Mouse (Mus musculus): ENCODE data around the gene Bank1. TPM values are rescaled to one million over a fixed set of nuclear protein-coding genes. Genes with fewer than 3 reads are reported as not detected.

Bank1 gene
- polyA plus RNA-seq, 1 experiment from 2014 or later: 0.33 TPM

- Histone ChIP-seq H3K4me2 (ENCODE audit: low read length) (no peak overlapping the region), H3K9me3 (replicated peaks; ENCODE audit: control insufficient read depth, low read length, poor library complexity, severe bottlenecking) (no peaks in the 10 kb centered on the region), H3K36me3 (ENCODE audit: control insufficient read depth, insufficient read depth, low read length) (no peaks in the 10 kb centered on the region), H3K9ac (ENCODE audit: low read depth, low read length) (no peak overlapping the region), H3K4me3 (ENCODE audit: low read depth, low read length) (no peak overlapping the region), H3K27me3 (ENCODE audit: control insufficient read depth, insufficient read depth, low read depth, low read length) (no peaks in the 10 kb centered on the region), H3K27ac (ENCODE audit: low read length) (no peak overlapping the region), H3K4me1 (ENCODE audit: control insufficient read depth, insufficient read depth, low read length) (no peaks in the 10 kb centered on the region)
- no peak for ATAC-seq
- WGBS: 74% methylated on average over 2 of the region's 2 CpGs
Measured at GRCm38 (mm10) chr3:136078535-136078934, 247.3 kb downstream of the Bank1 start.

GRCm38 (mm10) chr3:136070394-136070793, 255.5 kb downstream of the Bank1 start:
- Histone ChIP-seq H3K36me3 (ENCODE audit: control insufficient read depth, insufficient read depth, low read length) (no peaks in the 10 kb centered on the region), H3K9ac (ENCODE audit: low read depth, low read length) (no peak overlapping the region), H3K4me2 (ENCODE audit: low read length) (no peak overlapping the region), H3K4me1 (ENCODE audit: control insufficient read depth, insufficient read depth, low read length) (no peaks in the 10 kb centered on the region), H3K4me3 (ENCODE audit: low read depth, low read length) (no peak overlapping the region), H3K27me3 (ENCODE audit: control insufficient read depth, insufficient read depth, low read depth, low read length) (no peaks in the 10 kb centered on the region), H3K9me3 (replicated peaks; ENCODE audit: control insufficient read depth, low read length, poor library complexity, severe bottlenecking) (no peaks in the 10 kb centered on the region), H3K27ac (ENCODE audit: low read length) (no peak overlapping the region)
- no peak for ATAC-seq
- WGBS: 93% methylated on average over 3 of the region's 3 CpGs

DNA sequence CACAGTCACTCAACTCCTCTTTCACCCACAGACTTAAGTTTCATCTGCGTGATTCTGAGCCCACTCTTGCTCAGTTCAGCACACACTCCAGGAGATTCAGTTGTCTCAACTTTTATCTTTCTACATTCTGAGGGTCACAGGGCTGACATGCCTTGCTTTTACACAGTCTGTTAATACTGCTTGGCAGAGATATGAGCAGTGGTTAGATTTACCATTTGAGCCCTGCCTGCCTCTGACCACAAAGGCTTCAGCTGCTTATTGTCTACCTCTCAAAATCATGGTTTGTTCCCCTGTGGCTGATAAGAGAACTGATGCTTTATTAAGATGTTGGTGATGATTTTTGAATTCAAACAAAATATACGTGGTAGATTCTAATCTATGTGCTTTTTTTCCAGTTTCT, 264.0 kb downstream of the Bank1 start:
- Histone ChIP-seq H3K4me2 (ENCODE audit: low read length) (no peak overlapping the region), H3K9me3 (replicated peaks; ENCODE audit: control insufficient read depth, low read length, poor library complexity, severe bottlenecking) (no peaks in the 10 kb centered on the region), H3K36me3 (ENCODE audit: control insufficient read depth, insufficient read depth, low read length) (no peaks in the 10 kb centered on the region), H3K27me3 (ENCODE audit: control insufficient read depth, insufficient read depth, low read depth, low read length) (no peaks in the 10 kb centered on the region), H3K9ac (ENCODE audit: low read depth, low read length) (no peak overlapping the region), H3K4me1 (ENCODE audit: control insufficient read depth, insufficient read depth, low read length) (no peaks in the 10 kb centered on the region), H3K27ac (ENCODE audit: low read length) (no peak overlapping the region), H3K4me3 (ENCODE audit: low read depth, low read length) (no peak overlapping the region)
- ATAC-seq: no peak
- WGBS: 87% methylated on average over 2 of the region's 2 CpGs

DNA sequence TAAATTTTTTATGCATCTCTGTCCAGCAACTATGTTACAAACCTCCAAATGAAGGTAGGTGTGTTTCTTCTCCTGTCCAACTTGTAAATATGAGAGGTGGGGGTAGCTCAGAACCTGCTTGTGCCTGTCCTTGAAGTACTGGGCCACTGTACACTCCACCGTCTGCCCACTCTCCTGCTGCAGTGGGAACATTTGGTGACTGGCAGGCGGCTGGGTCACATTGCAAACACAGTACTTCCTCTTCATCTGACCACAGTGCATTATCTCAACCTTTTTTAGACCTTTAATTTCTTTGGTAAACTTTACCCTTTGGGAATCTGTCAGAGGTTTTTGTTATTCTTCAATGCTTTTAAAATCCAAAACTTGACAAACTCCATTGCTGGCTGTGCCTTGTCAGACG, 275.2 kb downstream of the Bank1 start:
- Histone ChIP-seq H3K9me3 (replicated peaks; ENCODE audit: control insufficient read depth, low read length, poor library complexity, severe bottlenecking) (no peaks in the 10 kb centered on the region), H3K36me3 (ENCODE audit: control insufficient read depth, insufficient read depth, low read length) (no peaks in the 10 kb centered on the region), H3K4me2 (ENCODE audit: low read length) (no peak overlapping the region), H3K27me3 (ENCODE audit: control insufficient read depth, insufficient read depth, low read depth, low read length) (no peaks in the 10 kb centered on the region), H3K9ac (ENCODE audit: low read depth, low read length) (no peak overlapping the region), H3K4me1 (ENCODE audit: control insufficient read depth, insufficient read depth, low read length) (no peaks in the 10 kb centered on the region), H3K27ac (ENCODE audit: low read length) (no peak overlapping the region), H3K4me3 (ENCODE audit: low read depth, low read length) (no peak overlapping the region)
- 95% methylated on average over 3 of the region's 3 CpGs for WGBS
- no peak for ATAC-seq

DNA sequence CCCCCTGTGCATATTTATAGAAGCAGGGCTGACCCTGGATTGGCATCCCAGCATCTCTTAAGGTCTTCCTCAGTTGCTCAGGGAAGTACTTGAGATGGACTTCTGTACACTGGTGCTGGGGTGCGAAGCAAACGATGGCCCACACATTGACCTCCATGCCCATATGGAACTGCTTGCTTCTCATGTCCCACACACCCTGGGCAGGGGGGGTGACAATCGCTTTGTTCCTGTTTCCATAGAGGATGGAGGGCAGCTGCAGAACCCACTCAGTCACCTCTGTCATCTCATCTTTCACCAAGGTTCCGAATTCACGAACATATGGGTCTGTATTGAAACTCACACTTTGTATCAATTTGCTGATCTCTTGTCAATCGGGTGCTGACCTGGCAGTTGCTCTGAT, 275.7 kb downstream of the Bank1 start:
- Histone ChIP-seq H3K4me1 (ENCODE audit: control insufficient read depth, insufficient read depth, low read length) (no peaks in the 10 kb centered on the region), H3K27ac (ENCODE audit: low read length) (no peak overlapping the region), H3K9me3 (replicated peaks; ENCODE audit: control insufficient read depth, low read length, poor library complexity, severe bottlenecking) (no peaks in the 10 kb centered on the region), H3K36me3 (ENCODE audit: control insufficient read depth, insufficient read depth, low read length) (no peaks in the 10 kb centered on the region), H3K27me3 (ENCODE audit: control insufficient read depth, insufficient read depth, low read depth, low read length) (no peaks in the 10 kb centered on the region), H3K4me2 (ENCODE audit: low read length) (no peak overlapping the region), H3K4me3 (ENCODE audit: low read depth, low read length) (no peak overlapping the region), H3K9ac (ENCODE audit: low read depth, low read length) (no peak overlapping the region)
- 94% methylated on average over 6 of the region's 6 CpGs for WGBS
- no peak for ATAC-seq

DNA sequence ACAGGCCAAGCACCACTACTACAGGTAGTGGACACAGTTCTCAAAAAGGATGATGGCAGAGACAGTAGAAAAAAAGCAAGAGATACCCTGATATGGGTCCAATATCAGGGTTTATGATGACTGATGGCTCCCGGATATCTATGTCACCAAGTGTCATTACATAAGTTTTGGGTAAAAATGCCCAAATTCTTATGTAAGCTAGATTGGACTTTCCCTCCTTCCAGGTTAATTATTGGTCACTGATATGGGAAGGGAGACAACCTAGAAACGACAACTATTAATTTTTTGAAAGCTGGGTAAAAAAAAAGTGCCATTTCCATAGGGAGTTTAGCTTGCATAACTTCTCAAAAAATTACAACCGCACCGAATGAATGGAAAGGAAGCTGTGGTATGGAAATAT, 277.8 kb downstream of the Bank1 start:
- no peak overlapping the region for H3K4me3 ChIP-seq (ENCODE audit: low read depth, low read length)
- no peaks in the 10 kb centered on the region for H3K4me1 ChIP-seq (ENCODE audit: control insufficient read depth, insufficient read depth, low read length)
- 94% methylated on average over 4 of the region's 4 CpGs for whole genome bisulfite sequencing
- no peak for ATAC-seq
- no peaks in the 10 kb centered on the region for H3K27me3 ChIP-seq (ENCODE audit: control insufficient read depth, insufficient read depth, low read depth, low read length)
- 0 out of 2 replicates have a peak, but pooled peaks cover 5% of the 10 kb centered on the region for H3K9me3 ChIP-seq (replicated peaks; ENCODE audit: control insufficient read depth, low read length, poor library complexity, severe bottlenecking)
- H3K27ac ChIP-seq (ENCODE audit: low read length): no peak overlapping the region
- H3K36me3 ChIP-seq (ENCODE audit: control insufficient read depth, insufficient read depth, low read length): no peaks in the 10 kb centered on the region
- H3K4me2 ChIP-seq (ENCODE audit: low read length): no peak overlapping the region
- H3K9ac ChIP-seq (ENCODE audit: low read depth, low read length): no peak overlapping the region

DNA sequence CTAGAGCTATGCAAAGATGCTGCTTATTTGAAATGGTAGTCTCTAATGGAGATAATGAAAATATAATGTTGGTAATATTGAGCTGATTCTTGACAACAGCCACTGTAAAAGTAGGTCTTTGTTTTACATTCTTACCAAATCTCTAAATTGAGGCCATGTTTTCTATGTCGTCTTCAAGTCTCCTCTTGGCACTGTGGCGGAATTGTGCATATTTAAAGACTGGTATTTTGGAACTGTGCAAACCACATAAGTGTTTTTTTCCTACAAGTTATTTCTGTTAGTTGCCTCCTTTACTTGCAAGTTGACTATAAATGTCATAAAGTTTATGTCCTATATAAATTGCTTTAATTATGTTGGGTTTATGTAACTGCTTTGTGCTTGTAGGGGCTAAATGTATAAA, 280.5 kb downstream of the Bank1 start:
- no peak overlapping the region for H3K27ac ChIP-seq (ENCODE audit: low read length)
- H3K27me3 ChIP-seq (ENCODE audit: control insufficient read depth, insufficient read depth, low read depth, low read length): no peaks in the 10 kb centered on the region
- H3K9ac ChIP-seq (ENCODE audit: low read depth, low read length): no peak overlapping the region
- no peaks in the 10 kb centered on the region for H3K4me1 ChIP-seq (ENCODE audit: control insufficient read depth, insufficient read depth, low read length)
- no peak for ATAC-seq
- no peak overlapping the region for H3K4me3 ChIP-seq (ENCODE audit: low read depth, low read length)
- WGBS: 97% methylated on average over 2 of the region's 2 CpGs
- no peaks in the 10 kb centered on the region for H3K36me3 ChIP-seq (ENCODE audit: control insufficient read depth, insufficient read depth, low read length)
- 0 out of 2 replicates have a peak, but pooled peaks cover 5% of the 10 kb centered on the region for H3K9me3 ChIP-seq (replicated peaks; ENCODE audit: control insufficient read depth, low read length, poor library complexity, severe bottlenecking)
- H3K4me2 ChIP-seq (ENCODE audit: low read length): no peak overlapping the region

DNA sequence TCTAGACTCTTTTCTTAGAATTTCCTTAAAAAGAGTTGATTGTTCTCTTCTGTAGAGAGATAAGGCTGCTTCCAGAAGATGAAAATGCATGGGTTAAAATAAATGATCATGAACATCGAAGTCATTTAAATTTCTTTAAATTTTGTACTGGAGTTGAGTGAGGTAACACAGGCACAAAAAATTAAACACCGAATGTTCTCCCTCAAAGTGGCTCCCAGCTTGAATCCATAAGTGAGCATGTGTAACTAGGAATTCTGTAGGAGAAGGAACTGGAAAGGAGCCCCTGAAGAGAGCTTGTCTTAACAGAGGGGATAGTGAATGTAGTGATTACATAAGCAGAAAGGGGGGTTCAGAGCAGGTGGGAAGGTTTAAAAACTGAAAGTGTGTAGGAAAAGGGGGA, 285.8 kb downstream of the Bank1 start:
- no peak for ATAC-seq
- 93% methylated on average over 2 of the region's 2 CpGs for WGBS

GRCm38 (mm10) chr3:136039446-136039845, 286.4 kb downstream of the Bank1 start:
- Histone ChIP-seq H3K27ac (ENCODE audit: low read length) (no peak overlapping the region), H3K9ac (ENCODE audit: low read depth, low read length) (no peak overlapping the region), H3K4me2 (ENCODE audit: low read length) (no peak overlapping the region), H3K9me3 (replicated peaks; ENCODE audit: control insufficient read depth, low read length, poor library complexity, severe bottlenecking) (0 out of 2 replicates have a peak, but pooled peaks cover 5% of the 10 kb centered on the region), H3K4me1 (ENCODE audit: control insufficient read depth, insufficient read depth, low read length) (no peaks in the 10 kb centered on the region), H3K4me3 (ENCODE audit: low read depth, low read length) (no peak overlapping the region), H3K27me3 (ENCODE audit: control insufficient read depth, insufficient read depth, low read depth, low read length) (no peaks in the 10 kb centered on the region), H3K36me3 (ENCODE audit: control insufficient read depth, insufficient read depth, low read length) (no peaks in the 10 kb centered on the region)
- ATAC-seq: no peak
- WGBS: 96% methylated on average over 6 of the region's 6 CpGs

More for the DNA sequence above, 285.8 kb downstream of the Bank1 start:
- no peak overlapping the region for H3K27ac ChIP-seq (ENCODE audit: low read length)
- H3K9me3 ChIP-seq (replicated peaks; ENCODE audit: control insufficient read depth, low read length, poor library complexity, severe bottlenecking): 0 out of 2 replicates have a peak, but pooled peaks cover 5% of the 10 kb centered on the region
- H3K4me2 ChIP-seq (ENCODE audit: low read length): no peak overlapping the region
- no peaks in the 10 kb centered on the region for H3K27me3 ChIP-seq (ENCODE audit: control insufficient read depth, insufficient read depth, low read depth, low read length)
- H3K9ac ChIP-seq (ENCODE audit: low read depth, low read length): no peak overlapping the region
- no peak overlapping the region for H3K4me3 ChIP-seq (ENCODE audit: low read depth, low read length)
- H3K36me3 ChIP-seq (ENCODE audit: control insufficient read depth, insufficient read depth, low read length): no peaks in the 10 kb centered on the region
- no peaks in the 10 kb centered on the region for H3K4me1 ChIP-seq (ENCODE audit: control insufficient read depth, insufficient read depth, low read length)

GRCm38 (mm10) chr3:136037254-136037653, 288.6 kb downstream of the Bank1 start:
- no peaks in the 10 kb centered on the region for H3K27me3 ChIP-seq (ENCODE audit: control insufficient read depth, insufficient read depth, low read depth, low read length)
- no peak overlapping the region for H3K4me3 ChIP-seq (ENCODE audit: low read depth, low read length)
- no peak overlapping the region for H3K4me2 ChIP-seq (ENCODE audit: low read length)
- no peak overlapping the region for H3K9ac ChIP-seq (ENCODE audit: low read depth, low read length)
- WGBS: 57% methylated on average over 3 of the region's 3 CpGs
- no peak overlapping the region for H3K27ac ChIP-seq (ENCODE audit: low read length)
- H3K36me3 ChIP-seq (ENCODE audit: control insufficient read depth, insufficient read depth, low read length): no peaks in the 10 kb centered on the region
- H3K9me3 ChIP-seq (replicated peaks; ENCODE audit: control insufficient read depth, low read length, poor library complexity, severe bottlenecking): no peaks in the 10 kb centered on the region
- no peaks in the 10 kb centered on the region for H3K4me1 ChIP-seq (ENCODE audit: control insufficient read depth, insufficient read depth, low read length)
- no peak for ATAC-seq
